Mouse (Mus musculus) spleen, adult 2 months (tissue): ENCODE results near the gene Rfx6.

ENCODE experiments used
- CTCF ChIP-seq: fragments of 200-500 bp; IDR thresholded peaks from 2 replicates; pipeline ENCODE4 v1.5.1; 2011; ENCODE audit warnings: mild to moderate bottlenecking, inconsistent platforms; ENCODE audit not compliant: insufficient read depth, insufficient read length, insufficient replicate concordance; ENCODE audit errors: extremely low read depth
- POLR2A ChIP-seq: fragments of 200-500 bp; IDR thresholded peaks from 2 replicates; pipeline ENCODE4 v1.6.1; 2011; ENCODE audit warnings: low read depth, low read length, inconsistent platforms

DNA sequence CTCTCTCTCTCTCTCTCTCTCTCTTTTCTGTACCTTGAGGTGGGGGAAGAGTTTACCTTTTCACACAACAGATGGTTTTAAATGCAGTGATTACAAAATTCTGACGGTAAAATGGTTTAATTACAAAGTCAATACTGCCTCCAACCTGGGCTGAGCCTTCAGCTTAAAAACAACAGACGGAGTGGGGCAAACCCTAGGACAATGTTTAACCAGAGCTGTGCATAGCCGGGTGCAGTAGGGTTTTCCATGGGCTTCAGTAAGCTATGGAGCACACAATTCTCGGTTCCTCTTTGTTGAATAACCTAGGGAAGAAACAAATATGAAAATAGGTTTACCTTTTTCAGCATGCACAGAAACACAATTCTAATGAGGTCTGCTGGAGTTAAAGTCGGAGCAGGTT lies 90.9 kb downstream of the Rfx6 start:
- TF ChIP-seq POLR2A (no peak), CTCF (no peak)
